Mouse (Mus musculus) spleen, adult 2 months (tissue): ENCODE results near the gene Dnajc17.

Source experiments
- CTCF ChIP-seq: fragments of 200-500 bp; IDR thresholded peaks from 2 replicates; pipeline ENCODE4 v1.5.1; 2011; ENCODE audit warnings: mild to moderate bottlenecking, inconsistent platforms; ENCODE audit not compliant: insufficient read depth, insufficient read length, insufficient replicate concordance; ENCODE audit errors: extremely low read depth
- POLR2A ChIP-seq: fragments of 200-500 bp; IDR thresholded peaks from 2 replicates; pipeline ENCODE4 v1.6.1; 2011; ENCODE audit warnings: low read depth, low read length, inconsistent platforms

- TF ChIP-seq POLR2A (no peak), CTCF (no peak)
These were observed 52.4 kb downstream of the Dnajc17 start for GRCm38 (mm10) chr2:119156081-119156680.
